Mouse (Mus musculus): ENCODE results near the gene Unc13d. TPM values are rescaled to one million over a fixed set of nuclear protein-coding genes. Genes with fewer than 3 reads are reported as not detected.
A peak's percentile ranks its signal among the peaks of the same experiment; 100 is the strongest.
"Not testable (repeated sequence)": the region's sequence is repeated elsewhere in the genome, so short reads cannot be mapped to it uniquely, and the experiment has no call there.

Unc13d gene
- polyA plus RNA-seq, 1 experiment from 2014 or later, result 1.0 TPM

GRCm38 (mm10) chr11:116023074-116023770, 54.5 kb downstream of the Unc13d start:
- H3K9me3 ChIP-seq (replicated peaks); H3K27me3 ChIP-seq (replicated peaks); ATAC-seq (ENCODE audit: low FRiP score): not testable (repeated sequence)
- peak overlapping the region; percentile 100 for H3K9ac ChIP-seq (replicated peaks)
- peak overlapping the region; percentile 100 for H3K27ac ChIP-seq (replicated peaks)
- H3K4me3 ChIP-seq (replicated peaks), result peak overlapping the region; percentile 98
- H3K4me2 ChIP-seq, result peak overlapping the region; percentile 62
- H3K36me3 ChIP-seq, result peaks cover 17% of the 10 kb centered on the region
- WGBS, result 5% methylated on average over 18 of the region's 18 CpGs
- peaks cover 15% of the 10 kb centered on the region for H3K4me1 ChIP-seq

GRCm38 (mm10) chr11:116022256-116022780, 55.4 kb downstream of the Unc13d start:
- Histone ChIP-seq H3K4me3 (replicated peaks) (peak overlapping the region; percentile 98), H3K9ac (replicated peaks) (peak overlapping the region; percentile 5; the same call in 1 of the 2 replicates), H3K27me3 (replicated peaks) (no peaks in the 10 kb centered on the region), H3K4me1 (peaks cover 15% of the 10 kb centered on the region), H3K9me3 (replicated peaks) (no peaks in the 10 kb centered on the region), H3K27ac (replicated peaks) (no peak overlapping the region), H3K4me2 (peak overlapping the region; percentile 62), H3K36me3 (peaks cover 17% of the 10 kb centered on the region)
- 52% methylated on average over 4 of the region's 4 CpGs for WGBS
- ATAC-seq (ENCODE audit: low FRiP score), result no peak

GRCm38 (mm10) chr11:116021328-116022220, 56.2 kb downstream of the Unc13d start:
- no peak for ATAC-seq (ENCODE audit: low FRiP score)
- peaks cover 15% of the 10 kb centered on the region for H3K4me1 ChIP-seq
- H3K36me3 ChIP-seq, result peaks cover 17% of the 10 kb centered on the region
- no peaks in the 10 kb centered on the region for H3K27me3 ChIP-seq (replicated peaks)
- peak overlapping the region; percentile 17 for H3K4me3 ChIP-seq (replicated peaks)
- no peaks in the 10 kb centered on the region for H3K9me3 ChIP-seq (replicated peaks)
- H3K27ac ChIP-seq (replicated peaks), result no peak overlapping the region
- 82% methylated on average over 6 of the region's 6 CpGs for WGBS
- peak overlapping the region; percentile 27; the same call in 1 of the 2 replicates for H3K9ac ChIP-seq (replicated peaks)
- H3K4me2 ChIP-seq, result peak overlapping the region; percentile 62

GRCm38 (mm10) chr11:116020519-116020922, 57.2 kb downstream of the Unc13d start:
- 0 out of 2 replicates have a peak overlapping the region, but pooled peaks have one; percentile 33 for H3K27ac ChIP-seq (replicated peaks)
- peaks cover 17% of the 10 kb centered on the region for H3K36me3 ChIP-seq
- ATAC-seq (ENCODE audit: low FRiP score), result no peak
- no peak overlapping the region for H3K4me3 ChIP-seq (replicated peaks)
- H3K9ac ChIP-seq (replicated peaks), result no peak overlapping the region
- H3K4me1 ChIP-seq, result peaks cover 15% of the 10 kb centered on the region
- H3K27me3 ChIP-seq (replicated peaks), result no peaks in the 10 kb centered on the region
- H3K9me3 ChIP-seq (replicated peaks), result no peaks in the 10 kb centered on the region
- H3K4me2 ChIP-seq, result no peak overlapping the region
- 56% methylated on average over 1 of the region's 1 CpGs for WGBS

GRCm38 (mm10) chr11:116019976-116020411, 57.8 kb downstream of the Unc13d start:
- Histone ChIP-seq H3K9ac (replicated peaks) (no peak overlapping the region), H3K4me2 (no peak overlapping the region), H3K27ac (replicated peaks) (0 out of 2 replicates have a peak overlapping the region, but pooled peaks have one; percentile 33), H3K36me3 (peaks cover 17% of the 10 kb centered on the region), H3K9me3 (replicated peaks) (no peaks in the 10 kb centered on the region), H3K4me1 (peaks cover 15% of the 10 kb centered on the region), H3K4me3 (replicated peaks) (no peak overlapping the region), H3K27me3 (replicated peaks) (no peaks in the 10 kb centered on the region)
- no peak for ATAC-seq (ENCODE audit: low FRiP score)
- 83% methylated on average over 2 of the region's 2 CpGs for WGBS

GRCm38 (mm10) chr11:116019360-116019791, 58.4 kb downstream of the Unc13d start:
- Histone ChIP-seq H3K4me3 (replicated peaks) (no peak overlapping the region), H3K9ac (replicated peaks) (no peak overlapping the region), H3K4me2 (no peak overlapping the region), H3K36me3 (peaks cover 17% of the 10 kb centered on the region), H3K9me3 (replicated peaks) (no peaks in the 10 kb centered on the region), H3K27ac (replicated peaks) (no peak overlapping the region), H3K4me1 (peaks cover 15% of the 10 kb centered on the region), H3K27me3 (replicated peaks) (no peaks in the 10 kb centered on the region)
- WGBS, result 27% methylated on average over 1 of the region's 1 CpGs
- no peak for ATAC-seq (ENCODE audit: low FRiP score)

- not testable (repeated sequence) for H3K4me3 ChIP-seq (replicated peaks); H3K27me3 ChIP-seq (replicated peaks); H3K9me3 ChIP-seq (replicated peaks); H3K9ac ChIP-seq (replicated peaks); ATAC-seq (ENCODE audit: low FRiP score); H3K4me2 ChIP-seq; H3K27ac ChIP-seq (replicated peaks)
- 92% methylated on average over 4 of the region's 4 CpGs for whole genome bisulfite sequencing
- peaks cover 15% of the 10 kb centered on the region for H3K4me1 ChIP-seq
- peaks cover 17% of the 10 kb centered on the region for H3K36me3 ChIP-seq
These were observed 58.9 kb downstream of the Unc13d start for GRCm38 (mm10) chr11:116018867-116019266.

- no peaks in the 10 kb centered on the region for H3K27me3 ChIP-seq (replicated peaks)
- WGBS, result 28% methylated on average over 6 of the region's 6 CpGs
- peaks cover 17% of the 10 kb centered on the region for H3K36me3 ChIP-seq
- peaks cover 16% of the 10 kb centered on the region for H3K4me1 ChIP-seq
- no peak overlapping the region for H3K4me2 ChIP-seq
- H3K4me3 ChIP-seq (replicated peaks), result no peak overlapping the region
- ATAC-seq (ENCODE audit: low FRiP score), result no peak
- H3K27ac ChIP-seq (replicated peaks), result no peak overlapping the region
- no peak overlapping the region for H3K9ac ChIP-seq (replicated peaks)
- H3K9me3 ChIP-seq (replicated peaks), result no peaks in the 10 kb centered on the region
These were observed 59.7 kb downstream of the Unc13d start for GRCm38 (mm10) chr11:116018106-116018505.

GRCm38 (mm10) chr11:116014821-116015220, 62.9 kb downstream of the Unc13d start:
- WGBS, result 64% methylated on average over 8 of the region's 8 CpGs
- Histone ChIP-seq H3K36me3 (peaks cover under 1% of the 10 kb centered on the region; the same call in 1 of the 2 replicates), H3K4me2 (no peak overlapping the region), H3K4me1 (peaks cover 25% of the 10 kb centered on the region), H3K4me3 (replicated peaks) (no peak overlapping the region), H3K9ac (replicated peaks) (0 out of 2 replicates have a peak overlapping the region, but pooled peaks have one; percentile 11), H3K27me3 (replicated peaks) (no peaks in the 10 kb centered on the region), H3K9me3 (replicated peaks) (no peaks in the 10 kb centered on the region), H3K27ac (replicated peaks) (no peak overlapping the region)
- no peak for ATAC-seq (ENCODE audit: low FRiP score)

GRCm38 (mm10) chr11:116012262-116012947, 65.4 kb downstream of the Unc13d start, which contains the start of gene Galk1:
Gene Galk1, minus strand, starts transcription at chr11:116012719.
- no peaks in the 10 kb centered on the region for H3K27me3 ChIP-seq (replicated peaks)
- H3K9ac ChIP-seq (replicated peaks), result peak within 1 kb of the TSS; percentile 69
- peaks cover 25% of the 10 kb centered on the region for H3K4me1 ChIP-seq
- no peaks in the 10 kb centered on the region for H3K9me3 ChIP-seq (replicated peaks)
- peak within 1 kb of the TSS; percentile 68 for H3K4me3 ChIP-seq (replicated peaks)
- peak within 1 kb of the TSS; percentile 82 for H3K4me2 ChIP-seq
- peak within 1 kb of the TSS; percentile 86 for H3K27ac ChIP-seq (replicated peaks)
- peaks cover 13% of the 10 kb centered on the region; the same call in 1 of the 2 replicates for H3K36me3 ChIP-seq
- WGBS, result 1% methylated on average over 55 of the region's 55 CpGs
- ATAC-seq (ENCODE audit: low FRiP score), result peak; percentile 85
